Mouse (Mus musculus) mouse trophoblast stem cell (cell line): Measurements from ENCODE around the gene Aff2.

Source experiments
- in situ Hi-C, 2 experiments: fragments of 300-500 bp; cut with MseI, MboI; formaldehyde crosslinking; loops; 2 replicates in 1 of 2; 3 replicates in 1 of 2; pipeline ENCODE4 v1.15.1; 2025

The Aff2 gene

GRCm38 (mm10) chrX:69744962-69745597 lies 385.0 kb downstream of the Aff2 start:
- in situ Hi-C loops, result no loop called here

GRCm38 (mm10) chrX:69801890-69802439 lies 441.9 kb downstream of the Aff2 start:
- in situ Hi-C loops, result no loop called here

GRCm38 (mm10) chrX:69802481-69802880 lies 442.4 kb downstream of the Aff2 start:
- in situ Hi-C loops, result no loop called here

GRCm38 (mm10) chrX:69811798-69812197 lies 451.7 kb downstream of the Aff2 start:
- in situ Hi-C loops, result no loop called here

GRCm38 (mm10) chrX:69815054-69815453 lies 455.0 kb downstream of the Aff2 start:
- in situ Hi-C loops, result no loop called here

- in situ Hi-C loops, result no loop called here
Measured at GRCm38 (mm10) chrX:69817679-69818078, 457.6 kb downstream of the Aff2 start.

GRCm38 (mm10) chrX:69818188-69818587 lies 458.1 kb downstream of the Aff2 start:
- in situ Hi-C loops, result no loop called here

- in situ Hi-C loops, result no loop called here
Measured at GRCm38 (mm10) chrX:69867601-69868000, 507.5 kb downstream of the Aff2 start.

GRCm38 (mm10) chrX:69891713-69892112 lies 531.6 kb downstream of the Aff2 start:
- in situ Hi-C loops, result no loop called here
